Mouse (Mus musculus): ENCODE data around the gene Hspa1l. TPM values are rescaled to one million over a fixed set of nuclear protein-coding genes. Genes with fewer than 3 reads are reported as not detected.

Gene Hspa1l
- total and polyA plus RNA-seq, 3 experiments = 0.15 to 1.6 TPM; not detected in 1

DNA sequence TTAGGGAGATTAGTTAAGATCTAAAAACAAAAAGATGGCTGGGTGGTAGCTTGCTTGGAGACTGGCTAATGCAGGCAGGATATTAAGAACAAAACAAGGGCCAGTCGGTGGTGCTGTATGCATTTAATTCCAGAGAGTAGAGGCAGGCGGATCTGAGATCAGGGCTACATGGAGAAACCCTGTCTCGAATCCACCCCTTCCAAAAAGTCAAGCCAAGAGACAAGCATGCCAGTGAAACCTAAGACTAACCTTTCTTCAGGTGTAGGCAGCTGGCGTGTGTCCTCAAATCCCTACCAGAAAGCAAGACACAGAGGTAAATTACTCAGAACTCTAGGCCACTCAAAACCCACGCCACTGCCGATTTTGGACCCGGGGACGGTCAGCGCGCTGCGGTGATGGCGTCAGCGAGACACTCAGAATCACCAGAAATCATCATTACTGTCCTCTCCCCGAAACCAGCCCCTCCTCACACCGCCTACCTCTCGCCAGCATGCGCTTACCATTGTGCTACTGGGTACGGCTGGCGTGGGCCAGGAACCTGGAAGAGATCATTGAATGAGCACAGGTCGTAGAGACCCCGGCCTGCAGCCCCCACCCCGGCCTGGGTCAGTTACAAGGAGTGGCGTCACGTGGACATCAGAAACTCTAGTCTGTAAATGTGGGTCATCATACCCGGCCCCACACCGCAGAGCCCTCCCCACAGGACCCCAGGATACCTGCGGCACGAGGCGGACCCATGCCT is 20.7 kb upstream of the Hspa1l start (continued):
- TF ChIP-seq MEF2A (IDR thresholded peaks at IDR 0.05; ENCODE audit: extremely low read depth, insufficient replicate concordance, low read depth, low read length, poor library complexity, severe bottlenecking) (no peak), POLR2A (IDR thresholded peaks at IDR 0.05; ENCODE audit: control insufficient read depth in 1 of 2, insufficient read depth in 1 of 2, low read depth in 1 of 2, low read length in 2 of 2, poor library complexity in 1 of 2) (no peak), MYC (IDR thresholded peaks at IDR 0.05; ENCODE audit: low read depth, low read length) (0 out of 2 replicates have a peak, but pooled peaks have one; percentile 62), CTCF (IDR thresholded peaks at IDR 0.05 in 2 of 3, conservative IDR thresholded peaks at IDR 0.05 in 1 of 3; ENCODE audit: control insufficient read depth in 1 of 3, insufficient read depth in 1 of 3, low read depth in 2 of 3, low read length in 3 of 3, poor library complexity in 1 of 3, severe bottlenecking in 1 of 3) (no peak), MAX (IDR thresholded peaks at IDR 0.05; ENCODE audit: low read length) (no peak), POLR2AphosphoS2 (IDR thresholded peaks at IDR 0.05; ENCODE audit: low read length) (0 out of 2 replicates have a peak, but pooled peaks have one; percentile 15), UBTF (IDR thresholded peaks at IDR 0.05; ENCODE audit: borderline replicate concordance, insufficient read depth, low read depth, low read length) (no peak), MXI1 (IDR thresholded peaks at IDR 0.05; ENCODE audit: low read depth, low read length) (no peak), NELFE (IDR thresholded peaks at IDR 0.05; ENCODE audit: low read depth, low read length) (no peak), RAD21 (IDR thresholded peaks at IDR 0.05; ENCODE audit: low read depth, low read length) (no peak), POLR2AphosphoS5 (IDR thresholded peaks at IDR 0.05; ENCODE audit: borderline replicate concordance, low read depth, low read length) (no peak), USF2 (IDR thresholded peaks at IDR 0.05; ENCODE audit: borderline replicate concordance in 1 of 2, insufficient read depth in 1 of 2, low read depth in 1 of 2, low read length in 2 of 2) (no peak), KAT2A (conservative IDR thresholded peaks at IDR 0.05; ENCODE audit: low read depth, low read length) (no peak), ELF1 (IDR thresholded peaks at IDR 0.05; ENCODE audit: low read depth, low read length) (no peak)

DNA sequence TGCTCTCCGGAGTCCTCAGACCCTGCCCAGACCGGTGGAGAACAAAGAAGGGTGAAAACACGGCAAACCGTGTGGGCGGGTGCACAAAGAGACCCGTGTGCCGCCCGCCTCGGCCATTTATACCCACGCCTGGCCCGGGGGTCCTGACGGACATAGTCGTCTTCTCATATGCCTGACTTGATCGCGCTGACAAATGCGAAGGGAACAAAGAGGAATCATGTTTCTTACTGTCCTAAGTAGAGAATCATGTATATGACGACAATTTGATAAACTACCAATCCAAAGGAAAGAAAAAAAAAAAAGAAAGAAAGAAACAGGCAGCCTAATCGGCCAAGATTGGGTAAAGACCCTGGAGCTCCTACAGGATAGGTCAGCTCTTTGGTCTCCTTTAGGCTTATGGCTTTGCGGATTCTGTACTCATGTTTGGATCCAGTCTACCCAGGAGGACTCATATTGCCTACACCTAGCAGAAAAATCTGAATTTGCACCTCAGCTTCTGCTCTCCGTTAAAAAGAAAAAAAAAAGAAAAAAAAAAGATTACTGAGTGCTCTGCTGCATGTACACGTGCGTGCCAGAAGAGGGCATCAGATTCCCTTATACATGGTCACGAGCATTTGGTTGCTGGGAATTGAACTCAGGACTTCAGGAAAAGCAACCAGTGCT is 20.0 kb upstream of the Hspa1l start:
- Histone ChIP-seq H3K9ac (ENCODE audit: control insufficient read depth, low read depth, low read length, poor library complexity, severe bottlenecking) (peak overlapping the region; percentile 100), H3K36me3 (ENCODE audit: control insufficient read depth in 1 of 2, insufficient read depth in 2 of 2, low read length in 2 of 2) (peaks cover 0 to 11% of the 10 kb centered on the region in 2 experiments; a peak in 3 of 4 replicates), H3K4me1 (ENCODE audit: control insufficient read depth in 1 of 2, insufficient read depth in 2 of 2, low read length in 2 of 2) (peaks cover 0 to 3% of the 10 kb centered on the region in 2 experiments; a peak in 1 of 4 replicates), H3K4me3 (ENCODE audit: control insufficient read depth in 1 of 2, insufficient read depth in 1 of 2, low read depth in 2 of 2, low read length in 2 of 2) (peak overlapping the region; percentile 64 to 99), H3K9me3 (replicated peaks; ENCODE audit: insufficient read depth, low read length) (no peaks in the 10 kb centered on the region), H3K27ac (ENCODE audit: control insufficient read depth, low read depth, low read length) (peak overlapping the region; percentile 90), H3K27me3 (ENCODE audit: control insufficient read depth in 1 of 2, insufficient read depth in 2 of 2, low read length in 2 of 2) (no peaks in the 10 kb centered on the region), H3K79me2 (ENCODE audit: control insufficient read depth, insufficient read depth, low read length, poor library complexity) (peaks cover 22% of the 10 kb centered on the region)
- DNase-seq (ENCODE audit: low read depth, low spot score) = peak; percentile 78
- TF ChIP-seq ELF1 (IDR thresholded peaks at IDR 0.05; ENCODE audit: low read depth, low read length) = no peak
- no peak for TF ChIP-seq NRF1 (IDR thresholded peaks at IDR 0.05; ENCODE audit: insufficient read depth, low read depth, low read length, poor library complexity, severe bottlenecking)
- no peak for TF ChIP-seq MAFK (IDR thresholded peaks at IDR 0.05; ENCODE audit: borderline replicate concordance, low read depth, low read length)
- no peak; the same call in 1 of the 2 replicates for TF ChIP-seq USF1 (IDR thresholded peaks at IDR 0.05; ENCODE audit: low read depth, low read length)
- peak; percentile 54 for TF ChIP-seq KAT2A (conservative IDR thresholded peaks at IDR 0.05; ENCODE audit: low read depth, low read length)
- TF ChIP-seq ZMIZ1 (IDR thresholded peaks at IDR 0.05; ENCODE audit: low read depth, low read length) = peak; percentile 98
- no peak for TF ChIP-seq JUND (IDR thresholded peaks at IDR 0.05; ENCODE audit: low read depth, low read length)
- TF ChIP-seq ZNF384 (IDR thresholded peaks at IDR 0.05; ENCODE audit: low read depth, low read length) = no peak
- TF ChIP-seq NELFE (IDR thresholded peaks at IDR 0.05; ENCODE audit: low read depth, low read length) = peak; percentile 97
- no peak for TF ChIP-seq RCOR1 (IDR thresholded peaks at IDR 0.05; ENCODE audit: low read depth, low read length)
- TF ChIP-seq GATA1 (IDR thresholded peaks at IDR 0.05; ENCODE audit: low read depth, low read length) = no peak
- no peak for TF ChIP-seq ETS1 (IDR thresholded peaks at IDR 0.05; ENCODE audit: low read depth, low read length)
- no peak for TF ChIP-seq USF2 (IDR thresholded peaks at IDR 0.05; ENCODE audit: borderline replicate concordance in 1 of 2, insufficient read depth in 1 of 2, low read depth in 1 of 2, low read length in 2 of 2)
- no peak for TF ChIP-seq BHLHE40 (IDR thresholded peaks at IDR 0.05; ENCODE audit: borderline replicate concordance, low read depth, low read length)
- peak; percentile 85 for TF ChIP-seq HCFC1 (IDR thresholded peaks at IDR 0.05; ENCODE audit: low read depth, low read length)
- no peak for TF ChIP-seq RAD21 (IDR thresholded peaks at IDR 0.05; ENCODE audit: low read depth, low read length)
- no peak for TF ChIP-seq SMC3 (IDR thresholded peaks at IDR 0.05; ENCODE audit: low read depth, low read length)
- peak; percentile 26; the same call in 1 of the 2 replicates for TF ChIP-seq TCF12 (IDR thresholded peaks at IDR 0.05; ENCODE audit: low read depth, low read length)
- peak; percentile 24 to 35 (median 30); a peak in 3 of 6 replicates for TF ChIP-seq CTCF (IDR thresholded peaks at IDR 0.05 in 2 of 3, conservative IDR thresholded peaks at IDR 0.05 in 1 of 3; ENCODE audit: control insufficient read depth in 1 of 3, insufficient read depth in 1 of 3, low read depth in 2 of 3, low read length in 3 of 3, poor library complexity in 1 of 3, severe bottlenecking in 1 of 3)
- peak; percentile 97 for TF ChIP-seq TBP (IDR thresholded peaks at IDR 0.05; ENCODE audit: low read depth, low read length)
- TF ChIP-seq E2F4 (IDR thresholded peaks at IDR 0.05; ENCODE audit: borderline replicate concordance, low read depth, low read length) = no peak
- TF ChIP-seq ZKSCAN1 (IDR thresholded peaks at IDR 0.05; ENCODE audit: low read depth, low read length) = no peak

Measured in MEL (cell line).